Mouse (Mus musculus): ENCODE results near the gene Slc35g1.

Slc35g1 gene

GRCm38 (mm10) chr19:38396633-38396970 is 822 bp downstream of the Slc35g1 start:
- DNase-seq (ENCODE audit: low spot score in 2 of 2) = no peak

- no peak for DNase-seq (ENCODE audit: low spot score in 2 of 2)
Observed at GRCm38 (mm10) chr19:38397004-38397403, 1.2 kb downstream of the Slc35g1 start.

GRCm38 (mm10) chr19:38398966-38399365 is 3.2 kb downstream of the Slc35g1 start:
- DNase-seq (ENCODE audit: low spot score in 2 of 2) = no peak

GRCm38 (mm10) chr19:38400851-38401250 is 5.1 kb downstream of the Slc35g1 start:
- DNase-seq (ENCODE audit: low spot score in 2 of 2) = no peak

- DNase-seq (ENCODE audit: low spot score in 2 of 2) = no peak
Observed at GRCm38 (mm10) chr19:38401416-38401815, 5.6 kb downstream of the Slc35g1 start.

GRCm38 (mm10) chr19:38410357-38411056 is 14.7 kb downstream of the Slc35g1 start:
- DNase-seq (ENCODE audit: low spot score in 2 of 2) = no peak

- DNase-seq (ENCODE audit: low spot score in 2 of 2) = no peak
Observed at GRCm38 (mm10) chr19:38413861-38414260, 18.1 kb downstream of the Slc35g1 start.

- DNase-seq (ENCODE audit: low spot score in 2 of 2) = no peak
Observed at GRCm38 (mm10) chr19:38418819-38419423, 23.1 kb downstream of the Slc35g1 start.

GRCm38 (mm10) chr19:38420751-38421295 is 25.0 kb downstream of the Slc35g1 start:
- DNase-seq (ENCODE audit: low spot score in 2 of 2) = no peak

- DNase-seq (ENCODE audit: low spot score in 2 of 2) = no peak
Observed at GRCm38 (mm10) chr19:38421436-38421835, 25.7 kb downstream of the Slc35g1 start.

GRCm38 (mm10) chr19:38422926-38423325 is 27.1 kb downstream of the Slc35g1 start:
- DNase-seq (ENCODE audit: low spot score in 2 of 2) = no peak

- no peak for DNase-seq (ENCODE audit: low spot score in 2 of 2)
Observed at GRCm38 (mm10) chr19:38423884-38424283, 28.1 kb downstream of the Slc35g1 start.

GRCm38 (mm10) chr19:38424581-38424980 is 28.8 kb downstream of the Slc35g1 start:
- DNase-seq (ENCODE audit: low spot score in 2 of 2) = no peak

- peak in 1 of 2 experiments; percentile 8 for DNase-seq (ENCODE audit: low spot score in 2 of 2)
Observed at GRCm38 (mm10) chr19:38429269-38429668, 33.5 kb downstream of the Slc35g1 start.

- DNase-seq (ENCODE audit: low spot score in 2 of 2) = no peak
Observed at GRCm38 (mm10) chr19:38430475-38430874, 34.7 kb downstream of the Slc35g1 start.

- DNase-seq (ENCODE audit: low spot score in 2 of 2) = no peak
Observed at GRCm38 (mm10) chr19:38431326-38431725, 35.5 kb downstream of the Slc35g1 start.

- DNase-seq (ENCODE audit: low spot score in 2 of 2) = no peak
Observed at GRCm38 (mm10) chr19:38432021-38432420, 36.2 kb downstream of the Slc35g1 start.

- DNase-seq (ENCODE audit: low spot score in 2 of 2) = no peak
Observed at GRCm38 (mm10) chr19:38433381-38433780, 37.6 kb downstream of the Slc35g1 start.

GRCm38 (mm10) chr19:38435221-38435620 is 39.4 kb downstream of the Slc35g1 start:
- DNase-seq (ENCODE audit: low spot score in 2 of 2) = no peak

GRCm38 (mm10) chr19:38441860-38442259 is 46.1 kb downstream of the Slc35g1 start:
- DNase-seq (ENCODE audit: low spot score in 2 of 2) = no peak

- DNase-seq (ENCODE audit: low spot score in 2 of 2) = no peak
Observed at GRCm38 (mm10) chr19:38445758-38446157, 50.0 kb downstream of the Slc35g1 start.
